Mouse (Mus musculus) sigmoid colon, adult 10 weeks (tissue): Measurements from ENCODE around the gene Vmn2r99. TPM values are rescaled to one million over a fixed set of nuclear protein-coding genes. Genes with fewer than 3 reads are reported as not detected.

Experiments
- polyA plus RNA-seq: library from polyadenylated mRNA; stranded (reverse); fragments of 350-450 nt; fragmentation: Illumina TruSeq; extraction: RNeasy Lipid Tissue Mini Kit (QIAGEN cat#74804); gene quantifications from one replicate; pipeline ENCODE4 v1.2.3, GENCODE M21; 2014; ENCODE audit warnings: low read depth, low replicate concordance

Vmn2r99 gene
- polyA plus RNA-seq, result not detected

GRCm38 (mm10) chr17:19361649-19362048 lies at the start of gene Vmn2r99:
Gene Vmn2r99, plus strand, starts transcription at chr17:19361949.

Other genes starting within 250 kb of the Vmn2r99 start
- not detected for gene Vmn2r100, start 142.8 kb downstream of the Vmn2r99 start, polyA plus RNA-seq
- not detected for gene Vmn2r101, start 215.3 kb downstream of the Vmn2r99 start, polyA plus RNA-seq